Mouse (Mus musculus) megakaryocyte-erythroid progenitor cell, adult 5-6 weeks (primary cell): ENCODE data around the gene Art4. TPM values are rescaled to one million over a fixed set of nuclear protein-coding genes. Genes with fewer than 3 reads are reported as not detected.

Source experiments
- ATAC-seq: replicated peaks from 2 replicates; pipeline ENCODE4 v1.8.0; 2016; ENCODE audit warnings: mild to moderate bottlenecking, inconsistent platforms; ENCODE audit not compliant: severe bottlenecking, poor library complexity, low FRiP score, low TSS enrichment
- total RNA-seq, 2 experiments: library from RNA; stranded (forward) in 1 of 2; stranded (reverse) in 1 of 2; fragments of 200-1000, 215-1000 nt in 1 of 2; fragments of >200 nt in 1 of 2; fragmentation: Nextera tagmentation in 1 of 2; gene quantifications; 2 replicates each; pipeline ENCODE4 v1.2.3; 2014 to 2017

The Art4 gene
- total RNA-seq, 2 experiments from 2014 or later: 10.7 to 26.4 TPM

DNA sequence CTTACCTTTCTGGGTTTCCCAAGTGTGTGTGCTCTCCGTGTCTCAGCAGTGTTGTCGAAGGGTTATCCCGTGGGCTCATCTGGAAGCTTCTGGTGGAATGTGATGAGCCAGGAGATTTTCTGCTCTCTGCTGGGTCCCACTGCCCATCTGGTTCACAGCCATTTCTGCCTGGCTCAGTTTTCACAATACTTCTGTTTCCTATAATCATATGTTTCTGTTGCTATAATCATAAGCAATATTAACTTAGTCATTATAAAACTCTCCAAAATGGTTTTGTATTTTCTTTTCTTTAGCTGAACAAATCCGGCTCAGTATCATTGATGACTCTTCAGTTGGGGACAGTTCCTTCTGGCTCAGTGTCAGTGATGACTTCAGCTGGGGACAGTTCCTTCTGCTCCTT, 22.2 kb downstream of the Art4 start, which contains the start of gene Smco3:
Smco3 (minus strand) TSS at position 101 of the 400 bp plus-strand sequence.
- no peak for ATAC-seq

DNA sequence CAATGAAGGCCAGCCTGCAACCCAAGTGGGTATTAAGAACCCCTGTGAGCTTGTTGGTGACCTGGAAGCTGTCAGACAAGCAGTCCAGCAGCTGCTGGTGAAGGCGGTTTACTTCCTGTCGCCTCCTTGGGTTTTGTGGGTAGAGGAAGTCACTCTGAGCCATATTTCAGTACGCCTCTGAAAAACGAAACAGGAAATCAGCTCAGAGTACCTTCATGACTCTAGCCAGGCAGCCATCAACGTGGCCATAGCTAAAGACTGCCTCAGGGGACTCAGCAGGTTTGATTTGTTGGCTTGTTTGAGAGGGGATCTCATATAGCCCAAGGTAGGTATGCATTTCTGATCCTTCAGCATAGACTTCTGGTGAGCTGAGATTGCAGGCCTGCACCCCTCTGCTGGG, 25.8 kb downstream of the Art4 start:
- no peak for ATAC-seq

DNA sequence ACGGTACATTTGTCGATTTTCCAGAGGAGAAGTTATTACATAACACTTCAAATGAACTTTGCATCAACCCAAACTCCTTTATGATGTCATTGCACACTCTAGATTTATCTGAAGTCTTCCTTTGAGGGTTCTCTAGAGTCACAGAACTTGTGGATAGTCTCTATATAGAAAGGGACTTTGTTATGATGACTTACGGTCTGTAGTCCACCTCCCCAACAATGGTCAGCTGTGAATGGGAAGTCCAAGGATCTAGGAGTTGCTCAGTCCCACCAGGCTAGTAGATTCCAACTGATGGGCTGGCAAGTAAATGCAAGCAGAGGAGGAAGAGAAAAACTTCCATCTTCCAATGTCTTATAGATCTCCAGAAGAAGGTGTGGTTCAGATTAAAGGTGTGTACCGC, 28.9 kb downstream of the Art4 start:
- no peak for ATAC-seq

DNA sequence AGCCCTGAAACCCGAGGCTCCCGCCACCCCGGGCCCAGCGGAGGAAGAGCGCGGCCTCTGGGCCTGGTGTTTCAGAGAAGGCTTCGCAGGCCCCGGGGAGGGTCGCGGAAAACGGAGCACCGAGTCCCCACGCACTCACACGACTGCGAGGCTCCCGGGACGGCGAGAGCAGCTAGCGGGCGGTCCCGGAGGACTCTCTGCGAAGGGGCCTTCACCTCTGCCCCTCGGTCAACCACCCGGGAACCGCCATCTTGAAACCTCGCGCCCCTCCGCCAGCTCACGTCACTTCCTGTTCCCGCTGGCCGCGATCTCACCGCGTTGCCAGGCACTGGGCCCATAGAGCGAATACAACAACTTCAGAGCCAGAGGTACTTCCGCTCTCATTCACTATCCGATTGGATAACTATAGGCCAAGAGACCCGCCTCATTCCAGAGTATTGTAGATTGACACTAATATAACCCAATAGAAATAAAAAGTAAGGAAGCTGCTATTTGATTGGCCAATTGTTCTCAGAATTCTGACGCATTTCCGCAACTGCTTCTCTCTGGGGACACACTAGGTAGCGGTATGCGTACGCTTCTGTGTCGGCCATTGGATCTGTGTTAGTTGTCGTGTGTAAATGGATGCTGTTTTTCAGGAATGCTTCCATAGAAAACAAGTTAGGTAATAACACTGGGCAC, 29.5 kb downstream of the Art4 start, which contains the start of gene Wbp11:
Wbp11 (minus strand) TSS at position 353 of the 681 bp plus-strand sequence.
- peak; percentile 99 for ATAC-seq

DNA sequence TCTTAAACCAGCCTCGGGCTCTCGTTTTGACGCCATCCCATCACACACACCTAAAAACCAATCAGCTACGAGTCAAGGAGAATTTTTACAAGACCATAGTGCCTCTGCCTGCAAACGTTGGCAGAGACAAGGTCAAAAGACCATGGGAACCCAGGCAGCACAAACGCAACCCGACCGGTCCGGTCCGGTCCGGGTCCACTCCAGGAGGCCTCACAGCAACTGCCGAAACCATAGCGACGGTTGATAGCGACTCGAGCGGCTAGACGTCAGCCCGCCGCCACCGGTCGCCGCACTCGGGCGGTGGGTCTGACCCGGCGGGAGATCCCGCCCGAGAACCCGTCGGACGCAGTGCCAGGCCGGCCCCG, 30.0 kb downstream of the Art4 start, which contains the start of gene BC049715:
BC049715 (plus strand) TSS at position 111 of the 365 bp plus-strand sequence.
- peak; percentile 10; the same call in 1 of the 2 replicates for ATAC-seq

DNA sequence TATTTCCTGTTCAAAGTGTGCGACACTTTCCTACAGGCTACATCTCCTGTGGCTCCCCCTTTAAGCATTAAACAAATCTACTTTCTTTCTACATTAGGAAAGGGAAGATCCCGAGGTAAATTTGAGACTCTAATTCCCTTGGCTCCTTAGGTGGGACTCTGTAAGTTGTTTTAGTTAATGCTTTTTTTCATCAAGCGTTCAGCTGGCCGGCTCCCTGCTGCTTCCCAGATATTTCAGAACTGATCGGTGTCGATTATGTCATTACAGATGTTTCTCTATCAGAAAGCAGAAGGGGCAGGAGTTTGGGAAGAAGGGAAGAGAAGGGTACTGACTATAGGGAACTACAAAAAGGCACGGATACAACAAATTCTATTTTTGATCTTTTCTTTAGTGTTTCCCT, 30.4 kb downstream of the Art4 start:
- ATAC-seq: no peak

DNA sequence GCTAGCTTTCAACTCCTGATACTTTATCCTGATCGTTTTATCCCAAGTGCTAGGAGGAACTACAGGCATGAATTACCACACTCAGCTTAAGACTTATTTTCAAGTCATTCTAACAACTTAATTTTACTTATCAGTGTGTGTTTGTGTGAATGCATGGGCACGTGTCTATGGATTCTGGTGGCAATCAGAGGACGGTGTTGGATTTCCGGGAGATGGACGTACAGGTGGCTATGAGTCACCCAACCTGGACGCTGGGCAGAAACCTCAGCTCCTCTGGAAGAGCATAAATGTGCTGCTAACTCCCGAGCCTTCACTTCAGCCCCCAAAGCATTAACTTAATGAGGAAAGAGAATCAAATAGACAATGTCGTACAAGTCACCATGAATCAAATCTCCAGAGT, 32.5 kb downstream of the Art4 start:
- no peak for ATAC-seq

DNA sequence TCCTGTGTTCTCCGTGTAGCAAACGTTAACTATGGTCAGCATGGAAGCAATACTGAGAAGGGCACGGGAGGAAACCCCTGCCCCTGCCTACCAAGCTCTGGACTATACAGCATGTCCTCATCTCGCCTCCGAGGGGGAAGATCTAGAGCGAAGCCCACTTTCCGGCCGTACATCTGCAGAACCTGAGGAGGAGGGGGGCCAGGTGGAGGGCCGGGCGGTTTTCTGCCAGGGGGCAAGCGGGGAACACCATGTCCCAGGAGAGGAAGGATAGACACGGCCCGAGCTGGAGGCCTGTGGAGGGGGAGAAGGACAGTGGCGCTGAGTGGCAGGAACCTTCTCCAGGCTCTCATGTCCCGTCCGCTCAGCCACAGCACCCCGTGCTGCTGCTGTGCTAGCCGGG, 36.4 kb downstream of the Art4 start:
- no peak for ATAC-seq

DNA sequence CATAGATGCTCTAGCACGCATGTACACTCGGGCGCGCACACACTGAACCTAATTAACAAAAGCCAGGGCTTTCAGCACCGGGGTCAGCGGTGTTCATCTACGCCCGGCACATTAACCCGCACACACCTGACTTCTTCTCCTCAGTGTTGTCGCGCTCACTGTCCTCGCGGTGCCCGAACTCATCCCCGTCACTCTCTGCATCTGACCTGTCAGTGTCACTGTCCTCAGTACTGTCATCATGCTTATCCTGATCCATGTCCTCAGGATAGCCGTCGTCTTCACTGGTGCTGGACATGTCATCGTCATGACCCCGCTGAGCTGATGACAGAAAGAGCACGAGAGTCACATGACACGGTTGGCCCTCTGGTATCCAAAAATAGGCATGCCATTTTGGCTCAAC, 37.2 kb downstream of the Art4 start:
- ATAC-seq: no peak

DNA sequence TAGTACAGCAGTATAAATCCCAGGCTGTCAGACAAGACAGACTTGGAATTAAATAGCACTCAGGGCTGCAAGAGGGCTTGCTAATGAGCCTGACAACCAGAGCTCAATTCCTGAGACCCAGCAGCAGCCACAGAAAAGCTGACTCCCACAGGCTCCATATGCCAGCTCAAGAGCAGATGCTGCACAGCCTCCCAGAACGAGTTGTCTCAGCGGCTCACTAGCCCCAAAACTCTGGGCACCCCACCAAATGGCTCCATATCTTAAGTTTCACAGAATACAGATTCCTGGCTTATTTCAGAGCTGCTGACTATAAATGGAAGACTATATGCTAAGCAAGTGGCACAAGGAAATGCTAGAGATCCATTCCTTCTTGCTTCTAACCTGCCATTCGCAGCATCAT, 40.0 kb downstream of the Art4 start:
- ATAC-seq: no peak

DNA sequence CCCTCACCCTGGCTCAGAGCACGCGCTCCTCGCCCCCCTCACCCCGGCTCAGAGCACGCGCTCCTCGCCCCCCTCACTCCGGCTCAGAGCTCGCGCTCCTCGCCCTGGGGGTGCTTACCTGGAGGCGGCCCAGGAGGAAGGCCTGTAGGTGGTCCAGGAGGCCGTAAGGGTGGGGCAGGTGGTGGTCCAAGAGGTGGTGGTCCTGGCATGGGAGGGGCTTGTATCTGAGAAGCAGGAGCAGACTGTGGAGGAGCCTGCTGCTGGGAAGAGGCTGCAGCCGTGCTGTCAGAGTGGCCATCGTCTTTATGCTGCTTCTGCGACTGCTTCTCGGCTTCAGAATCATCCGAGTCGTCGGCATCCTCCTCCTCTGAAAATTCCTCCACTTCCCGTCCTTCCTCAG, 40.7 kb downstream of the Art4 start:
- ATAC-seq: no peak

DNA sequence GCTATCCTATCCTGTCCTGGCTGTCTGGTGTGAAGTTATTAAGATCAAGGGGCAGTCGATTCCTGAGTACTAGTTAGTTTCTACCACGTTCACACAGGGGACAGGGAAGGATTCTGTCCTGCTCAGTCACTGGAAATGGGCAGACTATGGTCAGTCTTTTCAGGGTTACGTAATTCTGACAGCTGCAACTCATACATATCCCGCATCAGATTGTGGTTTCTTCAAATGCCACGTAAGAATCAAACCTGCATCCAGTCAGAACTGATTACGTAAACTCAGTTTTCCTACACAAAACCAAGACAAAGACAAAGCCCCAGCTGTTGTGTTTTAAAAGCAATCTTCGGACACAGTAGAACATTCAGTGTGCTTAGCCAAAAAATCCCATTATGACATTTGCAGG, 42.2 kb downstream of the Art4 start:
- ATAC-seq: no peak

DNA sequence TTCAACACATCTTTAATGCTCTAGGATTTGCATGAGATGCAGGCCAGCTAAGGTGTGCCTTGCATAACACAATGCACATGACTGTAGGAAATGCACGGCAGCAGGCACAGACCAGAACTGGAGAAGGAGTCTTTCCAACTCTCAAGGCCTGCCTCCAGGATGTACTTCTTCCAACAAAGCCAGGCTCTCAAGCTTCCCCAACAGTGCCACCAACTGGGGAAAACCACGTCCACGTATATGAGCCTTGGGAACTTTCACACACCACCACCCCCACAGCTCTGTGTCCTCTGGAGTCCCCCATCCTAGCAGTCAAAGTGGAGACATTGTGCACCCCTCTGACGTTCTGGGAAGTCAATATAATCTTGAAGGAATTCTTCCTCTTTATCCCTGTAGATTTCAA, 44.4 kb downstream of the Art4 start:
- no peak for ATAC-seq

DNA sequence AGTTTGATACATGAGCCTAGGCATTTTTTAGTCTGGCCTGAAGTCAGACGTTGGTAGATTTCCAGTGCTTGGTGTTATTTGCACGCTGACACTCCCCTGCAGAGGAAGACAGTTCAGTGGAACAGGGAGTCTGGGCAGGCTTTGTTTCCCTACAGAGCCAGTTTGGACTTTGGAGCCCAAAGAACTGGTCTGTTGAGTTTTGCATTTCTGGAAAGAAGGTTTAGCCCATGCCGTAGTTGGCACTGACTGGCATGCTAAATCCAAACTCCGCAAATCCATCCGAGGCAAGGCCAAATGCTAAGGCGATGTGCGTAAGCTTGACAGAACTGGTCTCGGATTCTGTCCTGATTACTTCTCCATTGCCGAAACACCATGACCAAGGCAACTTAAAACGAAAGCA, 46.3 kb downstream of the Art4 start:
- no peak for ATAC-seq

DNA sequence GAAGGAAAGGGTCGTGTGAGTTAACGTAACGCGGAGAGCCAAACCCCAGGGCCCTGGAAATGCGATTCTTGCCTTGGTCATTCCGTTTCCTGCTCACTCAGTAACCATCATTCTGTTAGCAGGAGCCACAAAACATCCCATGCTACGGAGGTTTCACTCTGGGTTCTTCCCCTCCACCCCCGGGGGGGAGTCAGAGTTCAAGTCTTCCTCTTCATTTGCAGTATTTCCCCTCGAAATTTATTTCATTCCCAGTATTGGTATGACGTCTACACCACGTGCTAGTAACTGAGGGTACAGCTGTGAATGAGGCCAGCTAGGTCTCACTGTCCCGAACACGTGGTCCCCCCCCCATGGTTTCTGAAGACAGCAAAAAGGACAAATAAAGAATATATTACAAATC, 47.9 kb downstream of the Art4 start:
- ATAC-seq: no peak

DNA sequence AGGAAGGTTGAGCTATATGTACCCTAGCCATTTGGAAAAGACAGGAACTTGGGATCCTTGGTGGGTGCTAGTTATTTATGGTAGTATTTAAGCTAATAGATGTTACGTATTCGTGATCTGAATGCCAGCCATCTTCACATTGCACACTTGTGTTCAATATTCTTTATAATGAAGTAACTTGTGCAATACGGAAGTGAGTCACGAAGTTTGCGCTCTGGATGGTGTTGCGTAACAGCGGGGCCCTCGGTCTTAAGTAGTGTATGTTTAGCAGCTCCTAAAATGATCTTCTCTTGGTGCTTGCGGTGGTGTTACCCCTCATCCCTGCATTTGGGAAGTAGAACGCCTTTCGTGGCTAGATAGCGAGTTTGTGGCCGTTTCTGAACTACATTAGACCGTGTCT, 48.5 kb downstream of the Art4 start:
- ATAC-seq: no peak

DNA sequence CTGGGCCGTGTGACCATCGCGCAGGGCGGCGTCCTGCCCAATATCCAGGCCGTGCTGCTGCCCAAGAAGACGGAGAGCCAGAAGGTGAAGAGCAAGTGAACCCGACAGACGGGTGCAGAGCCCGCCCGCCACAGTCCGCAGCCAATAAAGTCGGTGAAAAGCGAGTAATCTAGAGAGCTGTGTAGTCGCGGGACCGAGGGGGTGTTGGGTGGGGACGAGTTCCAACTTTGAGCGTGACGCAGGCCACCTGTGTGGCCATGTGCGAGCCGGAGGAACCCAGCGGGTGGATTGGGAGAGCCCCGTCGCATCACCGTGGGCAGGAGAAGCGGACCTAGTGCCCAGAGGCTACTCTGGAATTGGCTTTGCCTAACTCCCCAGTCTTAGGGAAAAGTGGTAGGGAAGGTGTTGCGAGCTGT, 48.9 kb downstream of the Art4 start:
- peak; percentile 12 for ATAC-seq

DNA sequence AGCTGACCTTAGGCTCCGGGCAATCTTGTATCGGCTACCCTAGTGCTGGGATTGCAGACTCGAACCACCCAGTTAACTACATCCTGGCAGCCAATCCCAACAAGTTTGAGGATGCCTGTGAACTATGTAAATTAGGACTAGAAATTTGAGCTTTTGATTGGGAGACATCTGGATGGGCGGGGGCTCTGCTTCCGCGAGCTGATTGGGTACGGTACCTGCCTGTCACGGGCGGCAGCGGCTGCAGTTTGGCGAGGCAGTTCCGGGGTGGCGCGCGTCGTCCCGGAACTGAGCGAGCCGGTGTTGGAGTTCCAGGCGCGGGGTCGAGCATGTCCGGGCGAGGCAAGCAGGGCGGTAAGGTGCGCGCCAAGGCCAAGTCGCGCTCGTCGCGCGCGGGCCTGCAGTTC, 49.5 kb downstream of the Art4 start, which contains the start of gene H2afj:
H2afj (plus strand) TSS at position 231 of the 404 bp plus-strand sequence.
- ATAC-seq: peak; percentile 62

DNA sequence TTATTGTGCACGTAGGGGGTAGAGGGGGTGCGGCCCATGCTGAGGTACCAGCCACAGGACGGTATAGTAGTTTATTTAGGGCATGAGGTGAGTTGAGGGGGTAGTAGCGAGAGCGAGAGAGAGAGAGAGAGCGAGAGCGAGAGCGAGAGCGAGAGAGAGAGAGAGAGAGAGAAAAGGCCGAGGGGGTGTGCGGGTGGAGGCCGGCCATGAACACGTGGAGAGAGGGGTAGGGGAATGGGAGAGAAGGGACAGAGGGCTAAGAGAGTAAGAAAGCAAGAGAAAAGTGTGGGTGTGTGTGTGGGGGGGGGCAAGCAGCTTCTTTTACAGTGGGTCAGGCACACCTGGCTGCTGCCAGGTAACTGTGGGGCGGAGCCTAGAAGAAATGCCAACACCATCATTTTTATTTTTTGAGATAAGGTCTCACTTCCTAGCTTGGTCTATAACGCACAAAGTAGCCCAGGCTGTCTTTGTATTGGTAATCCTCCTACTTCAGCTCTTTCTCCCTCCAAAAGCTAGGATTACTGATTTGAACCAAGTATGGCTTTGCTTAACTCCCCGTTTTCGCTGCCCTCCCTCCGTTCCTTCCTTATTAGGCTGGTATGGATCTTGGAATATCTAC, 50.0 kb downstream of the Art4 start:
- ATAC-seq: no peak

DNA sequence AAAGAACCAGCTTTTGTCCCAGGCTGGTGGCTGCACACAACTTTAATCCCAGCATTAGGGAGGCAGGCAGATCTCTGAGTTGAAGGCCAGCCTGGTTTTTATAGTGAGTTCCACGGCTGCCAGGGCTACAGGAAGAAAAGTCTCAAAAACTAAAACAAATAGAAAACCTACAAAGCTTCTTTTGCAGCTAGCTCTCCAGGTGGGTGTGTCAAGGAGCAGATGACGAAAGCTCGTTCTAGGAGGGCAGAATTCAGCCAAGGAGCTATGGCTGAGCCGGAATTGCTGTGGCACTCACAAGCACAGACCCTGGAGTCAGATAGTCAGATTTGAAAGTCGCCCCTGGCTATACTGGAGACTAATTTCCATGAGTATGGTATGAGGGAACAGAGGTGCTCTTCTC, 50.7 kb downstream of the Art4 start:
- no peak for ATAC-seq

DNA sequence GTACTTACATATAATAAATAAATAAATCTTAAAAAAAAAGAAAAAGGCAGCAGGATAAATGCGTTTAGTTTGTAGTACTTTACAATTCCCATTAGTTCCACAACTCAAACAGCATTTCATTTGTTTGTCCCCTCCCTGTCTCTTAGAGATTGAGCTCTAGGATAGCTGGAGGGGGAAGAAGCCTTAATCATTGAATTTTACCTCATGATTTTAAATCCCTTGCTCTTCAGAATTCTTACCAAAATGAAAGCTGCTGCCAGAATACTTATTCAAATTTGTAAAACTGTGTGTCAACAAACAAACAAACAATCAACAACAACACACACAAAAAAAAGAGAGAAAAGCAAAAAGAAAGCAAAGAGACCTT, 52.1 kb downstream of the Art4 start:
- ATAC-seq: no peak
